ENCODE assay signal across 10 mouse cellular contexts in the genomic region with DNA sequence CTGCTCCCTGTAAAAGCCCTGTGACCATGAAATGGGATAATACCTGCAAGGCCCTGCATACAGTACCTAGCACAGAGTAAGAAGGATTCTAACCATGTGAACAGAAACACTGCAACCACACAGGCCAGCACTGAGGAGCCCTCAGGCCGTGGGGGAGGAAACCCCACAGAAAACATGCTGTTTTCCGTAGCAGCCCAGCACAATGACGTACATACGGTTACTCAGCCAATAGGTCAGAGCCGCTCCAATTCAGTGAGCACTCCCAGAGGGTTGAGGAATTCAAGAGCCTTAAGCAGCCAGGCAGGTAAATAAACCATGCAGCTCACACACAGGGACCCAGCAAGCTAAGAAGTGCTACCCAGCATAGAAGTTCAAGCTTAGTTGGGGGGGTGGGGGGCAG. TPM values are rescaled to one million over a fixed set of nuclear protein-coding genes. Genes with fewer than 3 reads are reported as not detected.
DNase-seq lines count a peak whose midpoint lies in the region; ATAC-seq lines count a peak whose summit lies in the region.
"Had no signal": no experiment of that assay in that cellular context is flagged by ENCODE, and none has a peak within 500 bp of the region (broad histone marks: within the 10 kb centered on the region; RNA-seq: fewer than 3 reads in every experiment).

No protein-coding gene starts in this region.

- 0 out of 2 replicates have a peak overlapping the region, but pooled peaks have one; percentile 11 for H3K9ac ChIP-seq in intestine, embryonic 16.5 days (ENCODE audit: low read depth, low read length)
- H3K9ac ChIP-seq in intestine, embryonic 15.5 days, result no peak overlapping the region
- no peak overlapping the region for H3K9ac ChIP-seq in kidney, embryonic 15.5 days

- H3K4me1 ChIP-seq in intestine, embryonic 16.5 days (ENCODE audit: control insufficient read depth, insufficient read depth, low read length), result peaks cover 64% of the 10 kb centered on the region
- H3K4me1 ChIP-seq in intestine, embryonic 15.5 days (replicated peaks), result peaks cover 63% of the 10 kb centered on the region
- peaks cover 77% of the 10 kb centered on the region for H3K4me1 ChIP-seq in kidney, embryonic 15.5 days

- 67% methylated on average over 5 of the region's 5 CpGs for WGBS in intestine, embryonic 16.5 days
- 57% methylated on average over 5 of the region's 5 CpGs for WGBS in intestine, embryonic 15.5 days
- 22% methylated on average over 5 of the region's 5 CpGs for WGBS in kidney, embryonic 15.5 days

- DNase-seq in cerebellum, postnatal 36 days, result peak; percentile 31 to 37
- DNase-seq in lung, postnatal 4 days, result peak; percentile 55 to 68
- no peak for DNase-seq in ovary, postnatal 10 days (ENCODE audit: low spot score)
- DNase-seq in liver, result no peak
- no peak for DNase-seq in left cerebral cortex, postnatal 36 days (ENCODE audit: low spot score in 2 of 2)

- H3K4me2 ChIP-seq in intestine, embryonic 16.5 days (ENCODE audit: low read depth, low read length), result no peak overlapping the region
- no peak overlapping the region for H3K4me2 ChIP-seq in intestine, embryonic 15.5 days (replicated peaks)
- peak overlapping the region; percentile 94 for H3K4me2 ChIP-seq in kidney, embryonic 15.5 days

- ATAC-seq in intestine, embryonic 16.5 days, result no peak
- ATAC-seq in intestine, embryonic 15.5 days, result no peak
- 0 out of 2 replicates have a peak, but pooled peaks have one; percentile 6 for ATAC-seq in kidney, embryonic 15.5 days (replicated peaks; ENCODE audit: low FRiP score)

- no peaks in the 10 kb centered on the region for H3K36me3 ChIP-seq in intestine, embryonic 16.5 days (ENCODE audit: control insufficient read depth, insufficient read depth, low read length)
- H3K36me3 ChIP-seq in intestine, embryonic 15.5 days, result no peaks in the 10 kb centered on the region
- no peaks in the 10 kb centered on the region for H3K36me3 ChIP-seq in kidney, embryonic 15.5 days

- H3K4me3 ChIP-seq in intestine, embryonic 16.5 days (ENCODE audit: low read length), result no peak overlapping the region
- no peak overlapping the region for H3K4me3 ChIP-seq in intestine, embryonic 15.5 days (replicated peaks)
- peak overlapping the region; percentile 1; the same call in 1 of the 2 replicates for H3K4me3 ChIP-seq in kidney, embryonic 15.5 days (replicated peaks)

- no peaks in the 10 kb centered on the region for H3K27me3 ChIP-seq in intestine, embryonic 16.5 days (replicated peaks; ENCODE audit: control insufficient read depth, insufficient read depth, low read length)
- H3K27me3 ChIP-seq in intestine, embryonic 15.5 days (replicated peaks), result no peaks in the 10 kb centered on the region
- no peaks in the 10 kb centered on the region for H3K27me3 ChIP-seq in kidney, embryonic 15.5 days

- intact Hi-C loops in left cerebral cortex, postnatal 36 days (cut with DNase I), result no loop called here

- H3K27ac ChIP-seq in intestine, embryonic 16.5 days (ENCODE audit: low read length), result peak overlapping the region; percentile 59
- H3K27ac ChIP-seq in intestine, embryonic 15.5 days, result no peak overlapping the region
- H3K27ac ChIP-seq in kidney, embryonic 15.5 days, result peak overlapping the region; percentile 64

- no peaks in the 10 kb centered on the region for H3K9me3 ChIP-seq in intestine, embryonic 16.5 days (ENCODE audit: control insufficient read depth, low read length)
- no peaks in the 10 kb centered on the region for H3K9me3 ChIP-seq in intestine, embryonic 15.5 days
- H3K9me3 ChIP-seq in kidney, embryonic 15.5 days (replicated peaks), result no peaks in the 10 kb centered on the region

RNA-seq across cellular contexts. Expression of a gene that starts 2.4 kb away (rescaled TPM):
- 63.5 and 67.2 TPM in 2 replicates for polyA plus RNA-seq in intestine, embryonic 16.5 days (2015; fragmentation: Nextera tagmentation; extraction: Ambion mirVana)
- 58.1 and 63.0 TPM in 2 replicates for polyA plus RNA-seq in intestine, embryonic 15.5 days (2015; fragmentation: Nextera tagmentation; extraction: Ambion mirVana)
- 71.3 and 82.3 TPM in 2 replicates for polyA plus RNA-seq in kidney, embryonic 15.5 days (2015; fragmentation: Nextera tagmentation; extraction: Ambion mirVana)
- 100 to 1,000 TPM; 160 to 161 TPM for total RNA-seq in left cerebral cortex, postnatal 36 days (2021)

RNA-seq across cellular contexts. Expression of a gene that starts 36.3 kb away (rescaled TPM):
- 135 and 154 TPM in 2 replicates for polyA plus RNA-seq in intestine, embryonic 16.5 days (2015; fragmentation: Nextera tagmentation; extraction: Ambion mirVana)
- polyA plus RNA-seq in intestine, embryonic 15.5 days (2015; fragmentation: Nextera tagmentation; extraction: Ambion mirVana), result 83.6 and 98.3 TPM in 2 replicates
- polyA plus RNA-seq in kidney, embryonic 15.5 days (2015; fragmentation: Nextera tagmentation; extraction: Ambion mirVana), result 53.7 and 54.6 TPM in 2 replicates
- total RNA-seq in left cerebral cortex, postnatal 36 days (2021), result 10 to 100 TPM; 52.9 to 56.8 TPM

RNA-seq across cellular contexts. Expression of a gene that starts 44.6 kb away (rescaled TPM):
- 0.45 and 0.64 TPM in 2 replicates for polyA plus RNA-seq in intestine, embryonic 16.5 days (2015; fragmentation: Nextera tagmentation; extraction: Ambion mirVana)
- 0.75 and 1.1 TPM in 2 replicates for polyA plus RNA-seq in intestine, embryonic 15.5 days (2015; fragmentation: Nextera tagmentation; extraction: Ambion mirVana)
- polyA plus RNA-seq in kidney, embryonic 15.5 days (2015; fragmentation: Nextera tagmentation; extraction: Ambion mirVana), result 1.1 TPM in 2 replicates
- total RNA-seq in left cerebral cortex, postnatal 36 days (2021), result not detected
- total RNA-seq: gastrocnemius, adult 8-10 months had no signal
- polyA plus RNA-seq: testis, adult 2 months had no signal

Comparison
In these comparisons a context has a peak if more than half of its experiments do, and no peak if none do; other contexts are left out.
1. DNase-seq: peak in cerebellum, postnatal 36 days (2 of 2) and lung, postnatal 4 days (2 of 2); none in ovary, postnatal 10 days (single experiment), liver (single experiment) and left cerebral cortex, postnatal 36 days (0 of 2).